Mouse (Mus musculus) forebrain, postnatal 0 days (tissue): ENCODE measurements around the gene Gpr83. TPM values are rescaled to one million over a fixed set of nuclear protein-coding genes. Genes with fewer than 3 reads are reported as not detected.

Source experiments
- ATAC-seq: fragments of 200-750 bp; cut with Nextera tagmentation; 2 replicates; pipeline ENCODE4 v1.8.0; 2017; ENCODE audit warnings: mild to moderate bottlenecking, moderate library complexity
- DNase-seq: peaks from one replicate; pipeline ENCODE4 v3.0.0-alpha.2; 2015
- H3K27ac ChIP-seq: fragments of 300-500 bp; sonication (generic); 2 replicates; pipeline ENCODE4 v1.5.1; 2014; ENCODE audit warnings: low read depth, mild to moderate bottlenecking, antibody characterized with exemption, low read length, moderate library complexity, mixed read lengths
- H3K27me3 ChIP-seq: fragments of 300-500 bp; sonication (generic); 2 replicates; pipeline ENCODE4 v1.6.1; 2014; ENCODE audit warnings: mild to moderate bottlenecking, low read length, mixed read lengths; ENCODE audit not compliant: insufficient read depth
- H3K36me3 ChIP-seq: fragments of 300-500 bp; sonication (generic); 2 replicates; pipeline ENCODE4 v1.6.1; 2014; ENCODE audit warnings: mild to moderate bottlenecking, moderate library complexity; ENCODE audit not compliant: insufficient read depth
- H3K4me1 ChIP-seq: fragments of 300-500 bp; sonication (generic); 2 replicates; pipeline ENCODE4 v1.6.1; 2014; ENCODE audit warnings: antibody characterized with exemption; ENCODE audit not compliant: insufficient read depth
- H3K4me2 ChIP-seq: fragments of 300-500 bp; sonication (generic); 2 replicates; pipeline ENCODE4 v1.6.1; 2014; ENCODE audit warnings: low read depth, mild to moderate bottlenecking, moderate library complexity
- H3K4me3 ChIP-seq: fragments of 300-500 bp; sonication (generic); 2 replicates; pipeline ENCODE4 v1.5.1; 2014; ENCODE audit warnings: low read depth, low read length, mixed read lengths
- H3K9ac ChIP-seq: fragments of 300-500 bp; sonication (generic); 2 replicates; pipeline ENCODE4 v1.6.1; 2014; ENCODE audit warnings: mild to moderate bottlenecking
- H3K9me3 ChIP-seq: fragments of 300-500 bp; sonication (generic); 2 replicates; pipeline ENCODE4 v1.6.1; 2016; ENCODE audit warnings: low read length
- CTCF ChIP-seq: sonication (generic); IDR thresholded peaks from 2 replicates; pipeline ENCODE4 v1.5.1; 2016; ENCODE audit warnings: antibody characterized with exemption, control low read depth, low read depth
- WGBS: fragments of 180-500 bp; shearing (Covaris S2); extraction: QIAGEN DNeasy Blood & Tissue Kit; methylation state at CpG from one replicate; pipeline ENCODE4 v1.1.7; 2014; 5-methylcytosine and 5-hydroxymethylcytosine counted together
- polyA plus RNA-seq: library from polyadenylated mRNA; unstranded; fragments of >200 nt; fragmentation: Nextera tagmentation; extraction: Ambion mirVana; gene quantifications from 2 replicates; pipeline ENCODE4 v1.2.1, GENCODE M21; 2015
- total RNA-seq: library from RNA; depleted of rRNA; stranded (reverse); fragments of >200 nt; gene quantifications from 2 replicates; pipeline ENCODE4 v1.2.3, GENCODE M21; 2014; rRNA removed

Gene Gpr83
- 1.8 and 4.0 TPM in 2 replicates for total RNA-seq
- polyA plus RNA-seq, result 2.6 and 2.7 TPM in 2 replicates

DNA sequence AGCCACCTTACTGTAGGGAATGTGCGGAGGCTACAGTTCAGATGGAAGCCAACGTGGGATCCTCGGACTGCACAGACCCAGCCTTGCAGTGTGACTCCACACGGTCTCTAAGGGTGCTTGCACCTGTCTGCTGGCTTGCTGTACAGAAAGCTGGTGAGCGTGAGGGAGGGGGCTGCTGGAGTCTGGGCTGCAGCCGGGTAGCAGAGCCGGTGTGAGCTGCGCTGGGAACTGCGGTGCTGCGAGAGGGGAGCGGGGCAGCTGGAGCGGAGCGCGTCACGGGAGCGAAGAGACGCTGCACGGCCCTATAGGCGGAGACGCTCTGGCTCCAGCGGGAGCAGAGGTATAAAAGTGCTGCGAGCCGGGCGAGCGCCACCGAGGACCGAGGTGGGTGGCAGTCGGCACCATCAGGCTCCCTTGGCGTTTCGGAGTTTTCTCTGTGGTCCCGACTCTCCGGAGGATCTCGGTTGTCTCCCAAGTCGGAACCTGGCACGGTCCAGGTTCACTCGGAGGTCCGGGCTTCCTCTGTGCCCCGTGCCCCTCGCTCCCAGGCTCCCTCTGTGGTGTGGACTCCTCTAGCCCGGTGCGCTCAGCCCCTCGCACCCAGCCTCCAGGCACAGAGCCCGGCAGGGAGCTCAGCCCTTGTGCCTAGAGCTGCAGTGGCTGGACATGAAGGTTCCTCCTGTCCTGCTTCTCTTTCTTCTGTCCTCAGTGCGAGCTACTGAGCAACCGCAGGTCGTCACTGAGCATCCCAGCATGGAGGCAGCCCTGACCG, at the start of gene Gpr83:
TSS of gene Gpr83 (plus strand) at position 343 of the 772 bp plus-strand sequence.
- peak; percentile 64 for DNase-seq

DNA sequence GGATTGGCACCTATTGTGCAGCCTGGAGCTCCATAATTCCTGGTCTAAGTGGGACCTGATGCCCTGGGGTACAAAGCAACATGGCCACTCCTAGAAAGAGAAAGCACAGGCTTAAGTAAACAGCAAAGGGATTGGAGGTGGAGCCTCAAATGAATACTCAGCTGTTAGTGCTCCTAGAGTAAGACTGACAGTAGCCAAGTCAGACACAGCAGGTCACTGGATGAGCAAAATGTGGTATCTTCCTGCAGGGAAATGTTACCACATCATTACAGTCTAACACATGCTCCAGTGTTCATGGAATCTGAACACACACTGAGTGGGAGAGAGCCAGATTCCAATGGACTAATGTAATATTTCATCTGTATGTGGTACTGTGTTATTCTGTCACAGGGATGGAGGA, 38.6 kb upstream of the Gpr83 start:
- Histone ChIP-seq H3K27me3 (no peaks in the 10 kb centered on the region), H3K4me2 (no peak overlapping the region), H3K9me3 (no peaks in the 10 kb centered on the region), H3K4me1 (no peaks in the 10 kb centered on the region), H3K9ac (no peak overlapping the region), H3K4me3 (no peak overlapping the region), H3K36me3 (peaks cover 31% of the 10 kb centered on the region), H3K27ac (no peak overlapping the region)
- ATAC-seq (no peak), DNase-seq (no peak)
- no peak for TF ChIP-seq CTCF

More for the DNA sequence above, at the start of gene Gpr83:
- peak within 1 kb of the TSS; percentile 48 for H3K9ac ChIP-seq
- no peak within 1 kb of the TSS for H3K27ac ChIP-seq
- H3K4me2 ChIP-seq, result peak within 1 kb of the TSS; percentile 95
- H3K27me3 ChIP-seq, result 0 out of 2 replicates have a peak, but pooled peaks cover 4% of the 10 kb centered on the region
- no peak for TF ChIP-seq CTCF
- no peaks in the 10 kb centered on the region for H3K4me1 ChIP-seq
- no peaks in the 10 kb centered on the region for H3K9me3 ChIP-seq
- peak within 1 kb of the TSS; percentile 46 for H3K4me3 ChIP-seq
- WGBS, result 2% methylated on average over 47 of the region's 47 CpGs
- H3K36me3 ChIP-seq, result no peaks in the 10 kb centered on the region
- ATAC-seq, result peak; percentile 97

DNA sequence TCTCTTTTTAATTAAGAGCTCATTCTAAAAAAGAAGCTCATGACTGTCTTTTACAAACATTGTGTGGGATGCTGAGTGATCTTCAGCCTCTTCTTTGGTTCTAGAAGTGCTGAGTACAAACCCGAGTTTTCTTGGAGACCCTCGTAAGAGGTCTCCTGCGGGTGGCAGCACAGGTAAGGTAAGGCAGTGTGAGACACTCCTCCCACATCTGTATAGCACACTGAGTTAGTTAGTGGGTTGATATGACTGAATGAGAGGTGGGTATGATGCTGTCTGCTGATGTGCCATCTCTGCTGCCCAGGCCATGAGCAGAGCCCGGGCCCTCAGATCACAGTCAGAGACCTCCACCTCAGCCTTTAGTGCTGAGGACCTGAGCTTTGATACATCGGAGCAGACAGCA, 35.2 kb upstream of the Gpr83 start:
- WGBS, result 93% methylated on average over 5 of the region's 5 CpGs
- no peak overlapping the region for H3K9ac ChIP-seq
- no peaks in the 10 kb centered on the region for H3K4me1 ChIP-seq
- no peak overlapping the region for H3K27ac ChIP-seq
- no peak overlapping the region for H3K4me2 ChIP-seq
- ATAC-seq (peak; percentile 69; the same call in 1 of the 2 replicates), DNase-seq (no peak)
- H3K4me3 ChIP-seq, result no peak overlapping the region
- no peaks in the 10 kb centered on the region for H3K9me3 ChIP-seq
- peak; percentile 27; the same call in 1 of the 2 replicates for TF ChIP-seq CTCF
- no peaks in the 10 kb centered on the region for H3K27me3 ChIP-seq
- H3K36me3 ChIP-seq, result peaks cover 13% of the 10 kb centered on the region

- H3K27ac ChIP-seq, result no peak overlapping the region
- no peak for DNase-seq
- no peaks in the 10 kb centered on the region for H3K27me3 ChIP-seq
- H3K9me3 ChIP-seq, result no peaks in the 10 kb centered on the region
- H3K4me1 ChIP-seq, result no peaks in the 10 kb centered on the region
- H3K4me2 ChIP-seq, result no peak overlapping the region
- TF ChIP-seq CTCF, result no peak
- 37% methylated on average over 2 of the region's 2 CpGs for WGBS
- H3K36me3 ChIP-seq, result peaks cover 20% of the 10 kb centered on the region
- H3K4me3 ChIP-seq, result no peak overlapping the region
- no peak overlapping the region for H3K9ac ChIP-seq
- ATAC-seq, result peak; percentile 27; the same call in 1 of the 2 replicates
Observed at GRCm38 (mm10) chr9:14827875-14828274, 32.1 kb upstream of the Gpr83 start.

DNA sequence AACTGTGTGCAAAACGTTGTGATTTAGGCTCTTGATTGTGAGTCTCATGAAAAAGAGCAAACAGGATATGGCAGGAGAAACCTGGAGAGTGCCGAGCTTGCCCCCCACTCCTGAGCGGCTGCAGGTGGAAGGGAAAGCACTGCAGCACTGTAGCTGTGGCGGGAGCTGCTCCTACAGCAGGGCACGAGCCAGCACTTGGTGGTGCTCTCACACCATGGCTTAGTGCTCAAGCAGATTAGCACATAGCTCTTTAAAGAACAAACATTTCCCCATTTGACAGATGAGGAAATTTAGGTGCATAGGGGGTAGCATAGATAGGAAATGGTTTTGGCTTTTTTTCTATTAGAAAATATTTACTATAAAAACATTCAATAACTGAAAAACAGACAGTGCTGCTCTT, 28.0 kb upstream of the Gpr83 start:
- H3K9me3 ChIP-seq, result no peaks in the 10 kb centered on the region
- H3K27ac ChIP-seq, result no peak overlapping the region
- H3K4me2 ChIP-seq, result no peak overlapping the region
- H3K27me3 ChIP-seq, result no peaks in the 10 kb centered on the region
- no peak overlapping the region for H3K9ac ChIP-seq
- peaks cover 32% of the 10 kb centered on the region for H3K36me3 ChIP-seq
- H3K4me3 ChIP-seq, result no peak overlapping the region
- TF ChIP-seq CTCF, result 0 out of 2 replicates have a peak, but pooled peaks have one; percentile 20
- ATAC-seq, result no peak
- H3K4me1 ChIP-seq, result no peaks in the 10 kb centered on the region
- 84% methylated on average over 5 of the region's 5 CpGs for WGBS
- DNase-seq, result no peak

GRCm38 (mm10) chr9:14835335-14836075, 24.5 kb upstream of the Gpr83 start:
- Histone ChIP-seq H3K9me3 (no peaks in the 10 kb centered on the region), H3K36me3 (peaks cover 25% of the 10 kb centered on the region), H3K4me1 (no peaks in the 10 kb centered on the region), H3K27ac (no peak overlapping the region), H3K4me3 (no peak overlapping the region), H3K27me3 (no peaks in the 10 kb centered on the region), H3K9ac (no peak overlapping the region), H3K4me2 (no peak overlapping the region)
- 91% methylated on average over 6 of the region's 6 CpGs for WGBS
- ATAC-seq, result no peak
- DNase-seq, result no peak
- TF ChIP-seq CTCF, result no peak

DNA sequence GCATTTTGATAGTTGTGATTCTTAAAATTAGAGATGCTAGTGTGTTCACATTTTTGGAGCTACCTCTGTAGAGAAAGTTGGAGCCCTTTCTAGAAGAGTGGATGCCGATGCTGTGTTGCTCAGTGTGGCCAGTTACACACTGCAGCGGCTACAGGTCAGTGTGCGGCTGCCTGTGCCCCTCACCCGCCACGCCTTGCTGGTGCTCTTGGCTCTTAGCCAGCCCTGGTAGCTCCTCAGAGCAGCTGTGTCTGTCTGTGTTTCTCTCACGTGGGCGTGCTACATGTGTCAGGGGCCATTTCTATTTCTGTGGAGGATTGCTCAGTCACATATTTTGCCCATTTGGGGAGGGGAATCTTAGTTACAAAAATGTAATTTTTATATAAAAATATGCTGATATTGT, 20.5 kb upstream of the Gpr83 start:
- Histone ChIP-seq H3K36me3 (0 out of 2 replicates have a peak, but pooled peaks cover 6% of the 10 kb centered on the region), H3K9me3 (no peaks in the 10 kb centered on the region), H3K4me3 (no peak overlapping the region), H3K4me2 (no peak overlapping the region), H3K9ac (no peak overlapping the region), H3K4me1 (no peaks in the 10 kb centered on the region), H3K27me3 (no peaks in the 10 kb centered on the region), H3K27ac (no peak overlapping the region)
- TF ChIP-seq CTCF, result no peak
- 32% methylated on average over 7 of the region's 7 CpGs for WGBS
- ATAC-seq, result no peak; the same call in 1 of the 2 replicates
- no peak for DNase-seq
